Mouse (Mus musculus) limb, embryonic 11.5 days (tissue): ENCODE results near the gene Ece1. TPM values are rescaled to one million over a fixed set of nuclear protein-coding genes. Genes with fewer than 3 reads are reported as not detected.

Experiments used
- ATAC-seq: fragments of 200-750 bp; cut with Nextera tagmentation; 2 replicates; pipeline ENCODE4 v1.8.0; 2017; ENCODE audit warnings: low read depth; ENCODE audit not compliant: insufficient number of reproducible peaks, low FRiP score, low TSS enrichment
- DNase-seq: peaks from one replicate; pipeline ENCODE4 v3.0.0-alpha.2; 2015; ENCODE audit warnings: low spot score
- H3K27ac ChIP-seq: fragments of 300-500 bp; sonication (generic); replicated peaks from 2 replicates; pipeline ENCODE4 v1.5.1; 2014; ENCODE audit warnings: low read depth, mild to moderate bottlenecking, low read length
- H3K27me3 ChIP-seq: fragments of 300-500 bp; sonication (generic); 2 replicates; pipeline ENCODE4 v1.6.1; 2014; ENCODE audit warnings: mild to moderate bottlenecking, low read length, mixed read lengths; ENCODE audit not compliant: control insufficient read depth, insufficient read depth
- H3K36me3 ChIP-seq: fragments of 300-500 bp; sonication (generic); 2 replicates; pipeline ENCODE4 v1.6.1; 2014; ENCODE audit warnings: mild to moderate bottlenecking, low read length, moderate library complexity, mixed read lengths; ENCODE audit not compliant: control insufficient read depth, insufficient read depth
- H3K4me1 ChIP-seq: fragments of 300-500 bp; sonication (generic); 2 replicates; pipeline ENCODE4 v1.6.1; 2014; ENCODE audit warnings: low read length, mixed read lengths; ENCODE audit not compliant: control insufficient read depth, insufficient read depth
- H3K4me2 ChIP-seq: fragments of 300-500 bp; sonication (generic); 2 replicates; pipeline ENCODE4 v1.6.1; 2014; ENCODE audit warnings: low read depth, mild to moderate bottlenecking, moderate library complexity; ENCODE audit not compliant: severe bottlenecking
- H3K4me3 ChIP-seq: fragments of 300-500 bp; sonication (generic); 2 replicates; pipeline ENCODE4 v1.5.1; 2014; ENCODE audit warnings: low read depth, low read length
- H3K9ac ChIP-seq: fragments of 300-500 bp; sonication (generic); 2 replicates; pipeline ENCODE4 v1.6.1; 2014; ENCODE audit warnings: mild to moderate bottlenecking, low read length
- H3K9me3 ChIP-seq: fragments of 300-500 bp; sonication (generic); 2 replicates; pipeline ENCODE4 v1.6.1; 2016; ENCODE audit warnings: low read length; ENCODE audit not compliant: control insufficient read depth
- WGBS: fragments of 180-500 bp; shearing (Covaris S2); extraction: QIAGEN DNeasy Blood & Tissue Kit; methylation state at CpG from one replicate; pipeline ENCODE4 v1.1.7; 2014; 5-methylcytosine and 5-hydroxymethylcytosine counted together
- polyA plus RNA-seq: library from polyadenylated mRNA; unstranded; fragments of >200 nt; fragmentation: Nextera tagmentation; extraction: Ambion mirVana; gene quantifications from 2 replicates; pipeline ENCODE4 v1.2.1, GENCODE M21; 2014

Gene Ece1
- polyA plus RNA-seq, 1 experiment from 2014 or later: 38.0 TPM

- peaks cover 19% of the 10 kb centered on the region for H3K36me3 ChIP-seq
- no peak overlapping the region for H3K4me3 ChIP-seq
- 94% methylated on average over 4 of the region's 4 CpGs for WGBS
Observed at GRCm38 (mm10) chr4:137936134-137936533, 74.1 kb downstream of the Ece1 start.

GRCm38 (mm10) chr4:137940061-137940460 lies 78.0 kb downstream of the Ece1 start:
- Histone ChIP-seq H3K4me1 (no peaks in the 10 kb centered on the region), H3K36me3 (peaks cover 19% of the 10 kb centered on the region), H3K4me3 (no peak overlapping the region), H3K27ac (no peak overlapping the region), H3K9ac (no peak overlapping the region), H3K27me3 (no peaks in the 10 kb centered on the region), H3K9me3 (no peaks in the 10 kb centered on the region), H3K4me2 (no peak overlapping the region)
- 94% methylated on average over 10 of the region's 10 CpGs for WGBS
- DNase-seq (no peak), ATAC-seq (no peak)

More at GRCm38 (mm10) chr4:137936134-137936533, 74.1 kb downstream of the Ece1 start:
- no peak for ATAC-seq
- Histone ChIP-seq H3K9me3 (no peaks in the 10 kb centered on the region), H3K27ac (no peak overlapping the region), H3K4me2 (no peak overlapping the region), H3K4me1 (peaks cover 15% of the 10 kb centered on the region), H3K9ac (no peak overlapping the region), H3K27me3 (no peaks in the 10 kb centered on the region)
- DNase-seq: no peak

GRCm38 (mm10) chr4:137941131-137941844 lies 79.3 kb downstream of the Ece1 start:
- DNase-seq (no peak), ATAC-seq (no peak)
- 91% methylated on average over 12 of the region's 12 CpGs for WGBS
- H3K4me2 ChIP-seq: no peak overlapping the region
- no peak overlapping the region for H3K9ac ChIP-seq
- H3K27me3 ChIP-seq: no peaks in the 10 kb centered on the region
- H3K9me3 ChIP-seq: no peaks in the 10 kb centered on the region
- no peak overlapping the region for H3K27ac ChIP-seq
- no peaks in the 10 kb centered on the region for H3K4me1 ChIP-seq
- H3K36me3 ChIP-seq: peaks cover 13% of the 10 kb centered on the region
- no peak overlapping the region for H3K4me3 ChIP-seq

- WGBS: 71% methylated on average over 17 of the region's 17 CpGs
- DNase-seq: no peak
- no peaks in the 10 kb centered on the region for H3K9me3 ChIP-seq
- H3K4me3 ChIP-seq: no peak overlapping the region
- no peak for ATAC-seq
- H3K27ac ChIP-seq: no peak overlapping the region
- H3K27me3 ChIP-seq: no peaks in the 10 kb centered on the region
- no peak overlapping the region for H3K4me2 ChIP-seq
- H3K4me1 ChIP-seq: no peaks in the 10 kb centered on the region
- H3K36me3 ChIP-seq: peaks cover 11% of the 10 kb centered on the region; the same call in 1 of the 2 replicates
- no peak overlapping the region for H3K9ac ChIP-seq
Observed at GRCm38 (mm10) chr4:137941871-137942781, 80.1 kb downstream of the Ece1 start.

- ATAC-seq (no peak), DNase-seq (no peak)
- Histone ChIP-seq H3K4me2 (no peak overlapping the region), H3K9me3 (no peaks in the 10 kb centered on the region), H3K4me1 (no peaks in the 10 kb centered on the region), H3K36me3 (peaks cover 13% of the 10 kb centered on the region; the same call in 1 of the 2 replicates), H3K9ac (no peak overlapping the region), H3K27me3 (no peaks in the 10 kb centered on the region), H3K4me3 (no peak overlapping the region), H3K27ac (no peak overlapping the region)
- WGBS: 72% methylated on average over 9 of the region's 9 CpGs
Observed at GRCm38 (mm10) chr4:137942782-137943486, 80.9 kb downstream of the Ece1 start.

- Histone ChIP-seq H3K27ac (no peak overlapping the region), H3K27me3 (no peaks in the 10 kb centered on the region), H3K4me1 (no peaks in the 10 kb centered on the region), H3K9me3 (no peaks in the 10 kb centered on the region), H3K4me3 (no peak overlapping the region), H3K4me2 (no peak overlapping the region), H3K9ac (no peak overlapping the region), H3K36me3 (peaks cover 13% of the 10 kb centered on the region; the same call in 1 of the 2 replicates)
- no peak for ATAC-seq
- 91% methylated on average over 10 of the region's 10 CpGs for WGBS
- no peak for DNase-seq
Observed at GRCm38 (mm10) chr4:137943540-137943939, 81.5 kb downstream of the Ece1 start.

GRCm38 (mm10) chr4:137945376-137945775 lies 83.3 kb downstream of the Ece1 start:
- ATAC-seq (no peak), DNase-seq (no peak)
- Histone ChIP-seq H3K9me3 (no peaks in the 10 kb centered on the region), H3K4me2 (no peak overlapping the region), H3K27ac (no peak overlapping the region), H3K27me3 (no peaks in the 10 kb centered on the region), H3K4me3 (no peak overlapping the region), H3K9ac (no peak overlapping the region), H3K36me3 (peaks cover 11% of the 10 kb centered on the region; the same call in 1 of the 2 replicates), H3K4me1 (no peaks in the 10 kb centered on the region)
- WGBS: 74% methylated on average over 4 of the region's 4 CpGs

GRCm38 (mm10) chr4:137946419-137946818 lies 84.4 kb downstream of the Ece1 start:
- no peak overlapping the region for H3K4me2 ChIP-seq
- 87% methylated on average over 9 of the region's 11 CpGs for WGBS
- H3K4me1 ChIP-seq: no peaks in the 10 kb centered on the region
- H3K27ac ChIP-seq: no peak overlapping the region
- H3K36me3 ChIP-seq: peaks cover 12% of the 10 kb centered on the region; the same call in 1 of the 2 replicates
- no peak for ATAC-seq
- no peak overlapping the region for H3K9ac ChIP-seq
- no peaks in the 10 kb centered on the region for H3K9me3 ChIP-seq
- H3K27me3 ChIP-seq: no peaks in the 10 kb centered on the region
- DNase-seq: no peak
- no peak overlapping the region for H3K4me3 ChIP-seq
